Mouse (Mus musculus): Measurements from ENCODE around the gene Myo3b. TPM values are rescaled to one million over a fixed set of nuclear protein-coding genes. Genes with fewer than 3 reads are reported as not detected.
A peak's percentile ranks its signal among the peaks of the same experiment; 100 is the strongest.

The Myo3b gene
- polyA plus RNA-seq, 1 experiment from 2014 or later = 0.43 TPM

- Histone ChIP-seq H3K27ac (replicated peaks; ENCODE audit: low read depth, low read length) (peak overlapping the region; percentile 67), H3K9me3 (ENCODE audit: control insufficient read depth, low read length) (no peaks in the 10 kb centered on the region), H3K27me3 (ENCODE audit: control insufficient read depth, insufficient read depth, low read length) (no peaks in the 10 kb centered on the region), H3K4me2 (ENCODE audit: low read length) (no peak overlapping the region), H3K36me3 (ENCODE audit: control insufficient read depth, insufficient read depth, low read length) (no peaks in the 10 kb centered on the region), H3K9ac (replicated peaks; ENCODE audit: low read length) (no peak overlapping the region), H3K4me3 (replicated peaks; ENCODE audit: low read depth, low read length) (no peak overlapping the region), H3K4me1 (ENCODE audit: control insufficient read depth, insufficient read depth, low read length) (peaks cover 10% of the 10 kb centered on the region; the same call in 1 of the 2 replicates)
- WGBS = 56% methylated on average over 9 of the region's 9 CpGs
- DNase-seq = peak; percentile 53
- ATAC-seq (ENCODE audit: low FRiP score, low TSS enrichment) = no peak
These were observed 14.9 kb downstream of the Myo3b start for GRCm38 (mm10) chr2:70053803-70054202.

DNA sequence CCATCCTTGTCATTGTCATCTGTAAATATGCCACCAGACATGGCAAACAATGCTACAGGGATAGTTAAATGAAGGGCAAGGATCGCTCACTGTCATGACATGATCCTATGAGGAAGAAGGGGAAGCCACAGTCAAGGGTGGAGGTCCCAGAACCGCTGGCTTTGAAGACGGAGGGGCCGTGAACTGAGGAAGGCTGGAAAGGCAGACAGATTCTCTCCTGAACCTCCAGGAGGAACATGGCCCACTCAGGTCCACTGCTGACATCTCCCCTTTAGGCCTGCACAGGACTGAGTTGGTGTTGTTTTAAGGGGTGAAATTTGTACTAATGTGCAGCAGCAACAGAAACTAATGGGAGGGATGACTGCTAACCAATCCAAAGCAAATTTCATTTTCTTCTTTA is 19.3 kb downstream of the Myo3b start:
- ATAC-seq (ENCODE audit: low FRiP score, low TSS enrichment) (no peak), DNase-seq (no peak)
- WGBS = 93% methylated on average over 4 of the region's 4 CpGs
- Histone ChIP-seq H3K4me3 (replicated peaks; ENCODE audit: low read depth, low read length) (no peak overlapping the region), H3K4me2 (ENCODE audit: low read length) (no peak overlapping the region), H3K9ac (replicated peaks; ENCODE audit: low read length) (no peak overlapping the region), H3K27me3 (ENCODE audit: control insufficient read depth, insufficient read depth, low read length) (no peaks in the 10 kb centered on the region), H3K27ac (replicated peaks; ENCODE audit: low read depth, low read length) (no peak overlapping the region), H3K36me3 (ENCODE audit: control insufficient read depth, insufficient read depth, low read length) (no peaks in the 10 kb centered on the region), H3K4me1 (ENCODE audit: control insufficient read depth, insufficient read depth, low read length) (peaks cover 25% of the 10 kb centered on the region), H3K9me3 (ENCODE audit: control insufficient read depth, low read length) (no peaks in the 10 kb centered on the region)

GRCm38 (mm10) chr2:70060359-70061345 is 21.7 kb downstream of the Myo3b start:
- H3K9ac ChIP-seq (replicated peaks; ENCODE audit: low read length) = no peak overlapping the region
- 24% methylated on average over 11 of the region's 11 CpGs for WGBS

GRCm38 (mm10) chr2:70065116-70065515 is 26.2 kb downstream of the Myo3b start:
- 89% methylated on average over 6 of the region's 6 CpGs for WGBS
- Histone ChIP-seq H3K9me3 (ENCODE audit: control insufficient read depth, low read length) (no peaks in the 10 kb centered on the region), H3K36me3 (ENCODE audit: control insufficient read depth, insufficient read depth, low read length) (no peaks in the 10 kb centered on the region), H3K4me2 (ENCODE audit: low read length) (no peak overlapping the region), H3K4me1 (ENCODE audit: control insufficient read depth, insufficient read depth, low read length) (peaks cover 13% of the 10 kb centered on the region), H3K27ac (replicated peaks; ENCODE audit: low read depth, low read length) (no peak overlapping the region), H3K9ac (replicated peaks; ENCODE audit: low read length) (no peak overlapping the region), H3K4me3 (replicated peaks; ENCODE audit: low read depth, low read length) (no peak overlapping the region), H3K27me3 (ENCODE audit: control insufficient read depth, insufficient read depth, low read length) (no peaks in the 10 kb centered on the region)
- no peak for DNase-seq
- ATAC-seq (ENCODE audit: low FRiP score, low TSS enrichment) = no peak

More at GRCm38 (mm10) chr2:70060359-70061345, 21.7 kb downstream of the Myo3b start:
- DNase-seq (peak; percentile 79), ATAC-seq (ENCODE audit: low FRiP score, low TSS enrichment) (peak; percentile 72)
- H3K4me3 ChIP-seq (replicated peaks; ENCODE audit: low read depth, low read length) = no peak overlapping the region
- H3K4me2 ChIP-seq (ENCODE audit: low read length) = peak overlapping the region; percentile 27
- peaks cover 15% of the 10 kb centered on the region for H3K4me1 ChIP-seq (ENCODE audit: control insufficient read depth, insufficient read depth, low read length)
- H3K27ac ChIP-seq (replicated peaks; ENCODE audit: low read depth, low read length) = peak overlapping the region; percentile 83
- no peaks in the 10 kb centered on the region for H3K9me3 ChIP-seq (ENCODE audit: control insufficient read depth, low read length)
- H3K27me3 ChIP-seq (ENCODE audit: control insufficient read depth, insufficient read depth, low read length) = no peaks in the 10 kb centered on the region
- no peaks in the 10 kb centered on the region for H3K36me3 ChIP-seq (ENCODE audit: control insufficient read depth, insufficient read depth, low read length)

GRCm38 (mm10) chr2:70065729-70066300 is 26.9 kb downstream of the Myo3b start:
- 0 out of 2 replicates have a peak overlapping the region, but pooled peaks have one; percentile 26 for H3K27ac ChIP-seq (replicated peaks; ENCODE audit: low read depth, low read length)
- no peak overlapping the region for H3K4me2 ChIP-seq (ENCODE audit: low read length)
- H3K36me3 ChIP-seq (ENCODE audit: control insufficient read depth, insufficient read depth, low read length) = no peaks in the 10 kb centered on the region
- peaks cover 6% of the 10 kb centered on the region for H3K4me1 ChIP-seq (ENCODE audit: control insufficient read depth, insufficient read depth, low read length)
- WGBS = 35% methylated on average over 7 of the region's 7 CpGs
- no peaks in the 10 kb centered on the region for H3K27me3 ChIP-seq (ENCODE audit: control insufficient read depth, insufficient read depth, low read length)
- DNase-seq (no peak), ATAC-seq (ENCODE audit: low FRiP score, low TSS enrichment) (no peak)
- no peak overlapping the region for H3K9ac ChIP-seq (replicated peaks; ENCODE audit: low read length)
- H3K9me3 ChIP-seq (ENCODE audit: control insufficient read depth, low read length) = no peaks in the 10 kb centered on the region
- H3K4me3 ChIP-seq (replicated peaks; ENCODE audit: low read depth, low read length) = no peak overlapping the region

- ATAC-seq (ENCODE audit: low FRiP score, low TSS enrichment) = no peak
- 64% methylated on average over 6 of the region's 6 CpGs for WGBS
These were observed 27.6 kb downstream of the Myo3b start for GRCm38 (mm10) chr2:70066338-70067022.

DNA sequence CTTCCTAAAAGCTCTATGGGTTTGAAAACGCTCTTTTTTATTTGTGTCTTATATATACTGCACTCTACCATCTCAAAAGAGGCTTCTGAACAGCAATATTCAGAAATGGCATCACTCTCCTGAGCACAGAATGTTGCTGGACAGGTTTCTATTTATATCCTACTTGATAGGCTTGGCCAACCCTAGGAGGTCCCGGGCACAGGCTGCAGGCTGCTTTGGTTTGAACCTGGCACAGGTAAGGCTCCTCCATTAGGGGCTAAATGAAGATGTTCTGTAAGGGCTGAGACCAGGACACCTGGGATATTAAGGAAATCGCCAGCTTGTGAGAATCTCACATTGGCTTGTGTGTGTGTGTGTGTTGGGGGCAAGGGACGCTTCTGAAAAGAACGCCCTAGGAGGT is 30.9 kb downstream of the Myo3b start:
- no peak overlapping the region for H3K4me3 ChIP-seq (replicated peaks; ENCODE audit: low read depth, low read length)
- no peaks in the 10 kb centered on the region for H3K36me3 ChIP-seq (ENCODE audit: control insufficient read depth, insufficient read depth, low read length)
- H3K4me2 ChIP-seq (ENCODE audit: low read length) = no peak overlapping the region
- WGBS = 91% methylated on average over 5 of the region's 5 CpGs
- no peak overlapping the region for H3K27ac ChIP-seq (replicated peaks; ENCODE audit: low read depth, low read length)
- no peaks in the 10 kb centered on the region for H3K27me3 ChIP-seq (ENCODE audit: control insufficient read depth, insufficient read depth, low read length)
- no peaks in the 10 kb centered on the region for H3K9me3 ChIP-seq (ENCODE audit: control insufficient read depth, low read length)
- ATAC-seq (ENCODE audit: low FRiP score, low TSS enrichment) (no peak), DNase-seq (no peak)
- no peaks in the 10 kb centered on the region for H3K4me1 ChIP-seq (ENCODE audit: control insufficient read depth, insufficient read depth, low read length)
- H3K9ac ChIP-seq (replicated peaks; ENCODE audit: low read length) = no peak overlapping the region

More at GRCm38 (mm10) chr2:70066338-70067022, 27.6 kb downstream of the Myo3b start:
- DNase-seq = no peak
- Histone ChIP-seq H3K9ac (replicated peaks; ENCODE audit: low read length) (no peak overlapping the region), H3K4me2 (ENCODE audit: low read length) (no peak overlapping the region), H3K4me1 (ENCODE audit: control insufficient read depth, insufficient read depth, low read length) (no peaks in the 10 kb centered on the region), H3K27me3 (ENCODE audit: control insufficient read depth, insufficient read depth, low read length) (no peaks in the 10 kb centered on the region), H3K9me3 (ENCODE audit: control insufficient read depth, low read length) (no peaks in the 10 kb centered on the region), H3K36me3 (ENCODE audit: control insufficient read depth, insufficient read depth, low read length) (no peaks in the 10 kb centered on the region), H3K27ac (replicated peaks; ENCODE audit: low read depth, low read length) (peak overlapping the region; percentile 26; the same call in 1 of the 2 replicates), H3K4me3 (replicated peaks; ENCODE audit: low read depth, low read length) (no peak overlapping the region)

DNA sequence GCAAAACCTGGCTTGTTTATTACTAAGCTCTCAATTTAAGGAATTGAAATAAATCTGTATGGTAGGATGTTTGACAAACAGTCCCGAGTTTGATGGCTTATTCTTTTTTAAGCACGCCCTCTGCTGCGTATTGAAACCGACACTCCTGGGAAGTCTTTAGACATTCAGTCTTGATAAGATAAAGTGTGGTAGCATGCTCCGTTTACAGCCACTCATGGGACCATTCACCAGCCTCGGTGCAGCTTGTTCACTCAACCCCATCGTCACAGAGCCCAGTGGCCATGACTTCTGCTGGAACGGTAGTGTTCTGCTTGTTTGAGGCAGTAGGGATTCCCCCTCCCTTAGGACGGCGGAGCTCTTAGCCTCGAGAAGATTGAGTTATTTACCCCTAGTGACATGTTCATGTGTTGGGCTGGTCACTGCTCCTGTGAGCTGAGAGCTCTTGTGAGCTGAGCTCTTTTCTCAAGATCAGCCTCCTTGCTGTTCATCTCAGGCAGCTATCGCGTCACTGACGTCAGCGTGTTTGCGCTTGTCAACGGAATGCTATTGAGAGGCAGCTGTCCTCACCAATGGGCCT is 44.6 kb downstream of the Myo3b start:
- H3K36me3 ChIP-seq (ENCODE audit: control insufficient read depth, insufficient read depth, low read length) = no peaks in the 10 kb centered on the region
- no peaks in the 10 kb centered on the region for H3K27me3 ChIP-seq (ENCODE audit: control insufficient read depth, insufficient read depth, low read length)
- 61% methylated on average over 17 of the region's 17 CpGs for WGBS
- no peaks in the 10 kb centered on the region for H3K4me1 ChIP-seq (ENCODE audit: control insufficient read depth, insufficient read depth, low read length)
- H3K27ac ChIP-seq (replicated peaks; ENCODE audit: low read depth, low read length) = no peak overlapping the region
- no peaks in the 10 kb centered on the region for H3K9me3 ChIP-seq (ENCODE audit: control insufficient read depth, low read length)
- H3K4me2 ChIP-seq (ENCODE audit: low read length) = no peak overlapping the region
- DNase-seq (no peak), ATAC-seq (ENCODE audit: low FRiP score, low TSS enrichment) (no peak)
- no peak overlapping the region for H3K4me3 ChIP-seq (replicated peaks; ENCODE audit: low read depth, low read length)
- no peak overlapping the region for H3K9ac ChIP-seq (replicated peaks; ENCODE audit: low read length)

Measured in midbrain, embryonic 14.5 days (tissue).